Mouse (Mus musculus): ENCODE measurements around the gene Prrt1. TPM values are rescaled to one million over a fixed set of nuclear protein-coding genes. Genes with fewer than 3 reads are reported as not detected.

Prrt1 gene
- 4.6 TPM for polyA plus RNA-seq (2015; fragmentation: Illumina TruSeq; extraction: RNeasy Lipid Tissue Mini Kit (QIAGEN cat#74804); ENCODE audit: insufficient read depth, low replicate concordance)

DNA sequence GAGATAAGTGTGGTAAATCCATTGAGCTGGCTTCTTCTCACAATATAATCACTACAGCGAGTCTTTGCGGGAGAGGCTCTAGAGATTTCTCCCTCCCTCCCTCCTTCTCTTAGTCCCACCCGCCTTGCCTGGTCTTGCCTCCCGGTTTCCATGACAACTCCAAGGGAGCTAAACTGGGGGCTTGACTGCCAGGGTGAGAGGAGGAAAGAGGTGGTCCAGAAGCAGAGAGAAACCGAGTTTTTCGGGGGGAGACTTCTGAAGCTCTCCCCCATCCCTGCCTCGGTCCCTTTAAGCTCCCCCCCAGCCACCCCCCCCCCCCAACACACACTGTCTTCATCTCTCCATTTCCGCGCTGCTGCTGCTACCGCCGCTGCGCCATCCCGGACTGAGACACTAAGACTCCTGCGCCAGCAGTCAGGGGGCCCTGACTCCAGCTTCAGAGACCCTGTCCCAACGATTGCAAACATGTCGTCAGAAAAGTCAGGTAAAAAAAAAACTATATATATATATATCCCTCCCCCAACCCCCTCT is at the start of gene Prrt1:
TSS of gene Prrt1 (plus strand) at position 313 of the 531 bp plus-strand sequence.

DNA sequence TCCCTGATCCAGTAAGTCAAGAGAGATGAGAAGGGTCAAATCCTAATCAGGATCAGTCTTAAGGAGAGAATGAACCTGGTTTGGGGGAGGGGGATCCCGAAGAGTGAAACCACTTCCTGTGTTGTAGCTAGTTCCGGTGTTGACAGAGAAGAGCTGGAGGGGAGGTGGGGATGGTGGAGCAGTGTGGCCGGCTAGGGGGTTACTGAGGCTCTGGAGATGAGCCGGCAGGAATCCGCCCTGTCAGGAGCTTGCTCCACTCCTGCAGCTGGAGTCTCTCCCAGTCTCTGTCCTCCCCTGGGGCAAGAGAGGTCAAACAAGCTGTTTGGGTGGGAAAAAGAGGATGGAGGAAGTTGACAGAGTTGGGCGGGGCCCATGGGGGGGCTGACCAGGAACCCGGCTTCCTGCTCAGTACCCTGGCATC is 39.6 kb upstream of the Prrt1 start, which contains the start of gene Gpsm3:
TSS of gene Gpsm3 (plus strand) at position 126 of the 421 bp plus-strand sequence.

GRCm38 (mm10) chr17:34591029-34591993 is 38.0 kb upstream of the Prrt1 start, which contains the start of gene Pbx2:
TSS of gene Pbx2 (plus strand) at chr17:34591266.

DNA sequence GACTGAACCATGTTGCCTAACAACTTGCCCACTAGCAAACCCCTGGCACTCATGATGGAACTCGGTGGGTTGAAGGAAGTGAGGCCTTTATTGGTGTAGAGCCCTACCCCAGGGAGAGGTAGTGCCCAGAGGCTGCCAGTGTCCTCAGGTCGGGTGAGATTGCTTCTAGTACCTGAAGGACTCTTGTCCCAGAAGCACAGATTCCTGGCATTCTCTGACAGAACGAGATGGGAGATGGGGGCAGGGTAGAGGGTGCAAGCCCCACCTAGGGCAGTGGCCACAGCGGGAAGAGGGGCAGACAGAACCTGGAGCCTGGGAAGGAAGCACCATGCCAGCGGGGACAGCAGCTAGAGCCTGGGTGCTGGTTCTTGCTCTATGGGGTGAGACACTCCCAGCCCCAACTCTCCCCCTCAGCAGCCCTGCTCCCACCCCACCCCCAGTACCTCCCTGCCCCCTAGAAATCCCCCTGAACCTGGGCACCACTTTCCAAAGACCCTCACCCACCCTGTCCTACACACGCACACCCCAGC is 31.7 kb upstream of the Prrt1 start, which contains the start of gene Ager:
TSS of gene Ager (plus strand) at position 297 of the 530 bp plus-strand sequence.

DNA sequence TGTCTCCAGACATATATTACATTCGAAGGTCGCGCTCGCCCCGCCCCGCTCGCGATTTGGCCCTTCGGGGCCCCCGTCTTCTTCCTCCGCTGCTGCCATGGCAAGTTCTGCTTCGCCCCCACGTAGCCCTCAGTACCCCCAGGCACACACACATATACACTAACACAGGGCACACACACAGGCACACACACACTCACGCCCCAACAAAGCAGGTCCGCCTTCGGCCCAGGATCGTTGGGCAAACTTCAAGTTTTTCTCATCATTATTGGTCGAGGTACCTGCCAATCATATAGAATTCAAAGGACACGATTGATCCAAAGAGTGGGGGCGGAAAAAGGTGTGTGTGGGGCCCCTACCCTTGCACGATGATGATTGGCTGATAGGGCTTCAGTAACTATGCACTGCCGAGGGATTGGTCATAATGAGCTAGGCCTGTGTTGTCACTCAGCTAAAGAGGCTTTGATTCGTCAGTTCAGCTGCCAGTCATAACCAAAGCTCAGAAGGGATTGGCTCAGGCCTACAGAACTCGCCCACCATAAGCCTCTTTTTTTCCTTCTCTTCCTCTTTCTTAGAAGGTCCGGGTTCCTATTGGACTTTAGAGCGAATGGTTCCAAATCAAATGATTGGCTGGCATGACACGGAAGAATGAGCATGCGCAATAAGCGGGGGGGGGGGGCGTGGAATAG is 25.8 kb upstream of the Prrt1 start, which contains the start of gene Rnf5:
TSS of gene Rnf5 (minus strand) at position 316 of the 686 bp plus-strand sequence.

DNA sequence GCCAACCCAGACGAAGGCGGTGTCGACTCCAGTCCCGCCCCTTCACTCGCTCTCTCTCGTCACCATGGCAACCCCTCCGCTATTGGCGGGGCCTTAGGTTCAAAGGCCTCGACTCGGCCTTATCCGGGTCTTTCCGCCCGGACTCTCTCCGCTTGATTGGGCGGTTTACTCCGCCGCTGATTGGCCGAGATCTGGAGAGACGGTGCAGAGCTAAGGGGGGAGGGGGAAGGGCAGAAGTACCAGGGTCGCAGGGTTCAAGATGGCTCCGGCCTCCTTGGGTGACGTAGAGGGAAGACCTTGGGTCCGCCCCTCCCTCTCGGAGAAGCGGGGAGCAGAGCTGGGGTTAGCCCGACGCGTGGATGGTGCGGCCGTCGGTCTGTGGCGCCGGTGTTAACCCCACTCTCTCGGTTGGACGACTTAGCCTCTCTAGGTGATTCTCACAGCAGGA is 25.2 kb upstream of the Prrt1 start, which contains the start of gene Agpat1:
TSS of gene Agpat1 (plus strand) at position 202 of the 448 bp plus-strand sequence.

GRCm38 (mm10) chr17:34615871-34616270 is 13.5 kb upstream of the Prrt1 start, which contains the start of gene Egfl8:
TSS of gene Egfl8 (minus strand) at chr17:34615971.

GRCm38 (mm10) chr17:34627943-34628643 is 1.2 kb upstream of the Prrt1 start, which contains the start of gene Ppt2:
TSS of gene Ppt2 (minus strand) at chr17:34628510.

GRCm38 (mm10) chr17:34644608-34645007 is 15.3 kb downstream of the Prrt1 start, which contains the start of gene Fkbpl:
TSS of gene Fkbpl (plus strand) at chr17:34644764.

GRCm38 (mm10) chr17:34646906-34647787 is 17.8 kb downstream of the Prrt1 start, which contains the start of gene Atf6b:
TSS of gene Atf6b (plus strand) at chr17:34647146.

GRCm38 (mm10) chr17:34670235-34670634 is 40.9 kb downstream of the Prrt1 start, which contains the start of gene Tnxb:
TSS of gene Tnxb (plus strand) at chr17:34670535.

Other genes starting within 250 kb of the Prrt1 start
- gene BC051142, start 230.7 kb upstream of the Prrt1 start, polyA plus RNA-seq (2015; fragmentation: Illumina TruSeq; extraction: RNeasy Lipid Tissue Mini Kit (QIAGEN cat#74804); ENCODE audit: insufficient read depth, low replicate concordance): 14.9 TPM
- 1.8 TPM for gene Btnl4, start 152.2 kb upstream of the Prrt1 start, polyA plus RNA-seq (2015; fragmentation: Illumina TruSeq; extraction: RNeasy Lipid Tissue Mini Kit (QIAGEN cat#74804); ENCODE audit: insufficient read depth, low replicate concordance)
- gene Btnl6, start 112.2 kb upstream of the Prrt1 start, polyA plus RNA-seq (2015; fragmentation: Illumina TruSeq; extraction: RNeasy Lipid Tissue Mini Kit (QIAGEN cat#74804); ENCODE audit: insufficient read depth, low replicate concordance): 3.5 TPM
- 2.9 TPM for gene Notch4, start 65.3 kb upstream of the Prrt1 start, polyA plus RNA-seq (2015; fragmentation: Illumina TruSeq; extraction: RNeasy Lipid Tissue Mini Kit (QIAGEN cat#74804); ENCODE audit: insufficient read depth, low replicate concordance)
- gene Gpsm3, start 39.7 kb upstream of the Prrt1 start, polyA plus RNA-seq (2015; fragmentation: Illumina TruSeq; extraction: RNeasy Lipid Tissue Mini Kit (QIAGEN cat#74804); ENCODE audit: insufficient read depth, low replicate concordance): 186 TPM
- 42.5 TPM for gene Pbx2, start 38.3 kb upstream of the Prrt1 start, polyA plus RNA-seq (2015; fragmentation: Illumina TruSeq; extraction: RNeasy Lipid Tissue Mini Kit (QIAGEN cat#74804); ENCODE audit: insufficient read depth, low replicate concordance)
- gene Ager, start 31.7 kb upstream of the Prrt1 start, polyA plus RNA-seq (2015; fragmentation: Illumina TruSeq; extraction: RNeasy Lipid Tissue Mini Kit (QIAGEN cat#74804); ENCODE audit: insufficient read depth, low replicate concordance): 4.0 TPM
- 37.5 TPM for gene Rnf5, start 25.8 kb upstream of the Prrt1 start, polyA plus RNA-seq (2015; fragmentation: Illumina TruSeq; extraction: RNeasy Lipid Tissue Mini Kit (QIAGEN cat#74804); ENCODE audit: insufficient read depth, low replicate concordance)
- 22.9 TPM for gene Agpat1, start 25.3 kb upstream of the Prrt1 start, polyA plus RNA-seq (2015; fragmentation: Illumina TruSeq; extraction: RNeasy Lipid Tissue Mini Kit (QIAGEN cat#74804); ENCODE audit: insufficient read depth, low replicate concordance)
- 2.1 TPM for gene Egfl8, start 13.6 kb upstream of the Prrt1 start, polyA plus RNA-seq (2015; fragmentation: Illumina TruSeq; extraction: RNeasy Lipid Tissue Mini Kit (QIAGEN cat#74804); ENCODE audit: insufficient read depth, low replicate concordance)
- gene Ppt2, start 1.0 kb upstream of the Prrt1 start, polyA plus RNA-seq (2015; fragmentation: Illumina TruSeq; extraction: RNeasy Lipid Tissue Mini Kit (QIAGEN cat#74804); ENCODE audit: insufficient read depth, low replicate concordance): 30.0 TPM
- 9.4 TPM for gene Fkbpl, start 15.2 kb downstream of the Prrt1 start, polyA plus RNA-seq (2015; fragmentation: Illumina TruSeq; extraction: RNeasy Lipid Tissue Mini Kit (QIAGEN cat#74804); ENCODE audit: insufficient read depth, low replicate concordance)
- 16.5 TPM for gene Atf6b, start 17.6 kb downstream of the Prrt1 start, polyA plus RNA-seq (2015; fragmentation: Illumina TruSeq; extraction: RNeasy Lipid Tissue Mini Kit (QIAGEN cat#74804); ENCODE audit: insufficient read depth, low replicate concordance)
- gene Tnxb, start 41.0 kb downstream of the Prrt1 start, polyA plus RNA-seq (2015; fragmentation: Illumina TruSeq; extraction: RNeasy Lipid Tissue Mini Kit (QIAGEN cat#74804); ENCODE audit: insufficient read depth, low replicate concordance): 5.1 TPM
- 87.9 TPM for gene C4b, start 114.3 kb downstream of the Prrt1 start, polyA plus RNA-seq (2015; fragmentation: Illumina TruSeq; extraction: RNeasy Lipid Tissue Mini Kit (QIAGEN cat#74804); ENCODE audit: insufficient read depth, low replicate concordance)
- gene Cyp21a1, start 175.0 kb downstream of the Prrt1 start, polyA plus RNA-seq (2015; fragmentation: Illumina TruSeq; extraction: RNeasy Lipid Tissue Mini Kit (QIAGEN cat#74804); ENCODE audit: insufficient read depth, low replicate concordance): 1.4 TPM
- 32.1 TPM for gene Stk19, start 207.4 kb downstream of the Prrt1 start, polyA plus RNA-seq (2015; fragmentation: Illumina TruSeq; extraction: RNeasy Lipid Tissue Mini Kit (QIAGEN cat#74804); ENCODE audit: insufficient read depth, low replicate concordance)
- 22.4 TPM for gene Dxo, start 207.5 kb downstream of the Prrt1 start, polyA plus RNA-seq (2015; fragmentation: Illumina TruSeq; extraction: RNeasy Lipid Tissue Mini Kit (QIAGEN cat#74804); ENCODE audit: insufficient read depth, low replicate concordance)
- gene Skiv2l, start 220.7 kb downstream of the Prrt1 start, polyA plus RNA-seq (2015; fragmentation: Illumina TruSeq; extraction: RNeasy Lipid Tissue Mini Kit (QIAGEN cat#74804); ENCODE audit: insufficient read depth, low replicate concordance): 31.3 TPM
- 16.3 TPM for gene Nelfe, start 220.9 kb downstream of the Prrt1 start, polyA plus RNA-seq (2015; fragmentation: Illumina TruSeq; extraction: RNeasy Lipid Tissue Mini Kit (QIAGEN cat#74804); ENCODE audit: insufficient read depth, low replicate concordance)
- gene Cfb, start 233.0 kb downstream of the Prrt1 start, polyA plus RNA-seq (2015; fragmentation: Illumina TruSeq; extraction: RNeasy Lipid Tissue Mini Kit (QIAGEN cat#74804); ENCODE audit: insufficient read depth, low replicate concordance): 101 TPM
- gene Zbtb12, start 249.9 kb downstream of the Prrt1 start, polyA plus RNA-seq (2015; fragmentation: Illumina TruSeq; extraction: RNeasy Lipid Tissue Mini Kit (QIAGEN cat#74804); ENCODE audit: insufficient read depth, low replicate concordance): 3.5 TPM

All from spleen, adult 10 weeks (tissue).